Mouse (Mus musculus) embryonic facial prominence, embryonic 10.5 days (tissue): ENCODE data around the gene Gon7. TPM values are rescaled to one million over a fixed set of nuclear protein-coding genes. Genes with fewer than 3 reads are reported as not detected.
A peak's percentile ranks its signal among the peaks of the same experiment; 100 is the strongest.

Experiments
- DNase-seq: peaks from one replicate; pipeline ENCODE4 v3.0.0-alpha.2; 2017; ENCODE audit warnings: low spot score
- H3K27ac ChIP-seq: fragments of 300-500 bp; sonication (generic); replicated peaks from 2 replicates; pipeline ENCODE4 v1.5.1; 2016; ENCODE audit warnings: mild to moderate bottlenecking
- H3K27me3 ChIP-seq: fragments of 300-500 bp; sonication (generic); replicated peaks from 2 replicates; pipeline ENCODE4 v1.6.1; 2016; ENCODE audit warnings: low read depth, mild to moderate bottlenecking; ENCODE audit not compliant: poor library complexity, severe bottlenecking
- H3K36me3 ChIP-seq: fragments of 300-500 bp; sonication (generic); replicated peaks from 2 replicates; pipeline ENCODE4 v1.6.1; 2016; ENCODE audit warnings: mild to moderate bottlenecking, moderate library complexity
- H3K4me1 ChIP-seq: fragments of 300-500 bp; sonication (generic); 2 replicates; pipeline ENCODE4 v1.6.1; 2016
- H3K4me3 ChIP-seq: fragments of 300-500 bp; sonication (generic); 2 replicates; pipeline ENCODE4 v1.5.1; 2016; ENCODE audit warnings: mild to moderate bottlenecking, moderate library complexity
- H3K9me3 ChIP-seq: fragments of 300-500 bp; sonication (generic); 2 replicates; pipeline ENCODE4 v1.6.1; 2016; ENCODE audit warnings: mild to moderate bottlenecking
- WGBS: fragments of 180-500 bp; shearing (Covaris S2); methylation state at CpG from one replicate; pipeline ENCODE4 v1.1.7; 2016; 5-methylcytosine and 5-hydroxymethylcytosine counted together
- polyA plus RNA-seq: library from polyadenylated mRNA; unstranded; fragments of >200 nt; fragmentation: Nextera tagmentation; extraction: Ambion mirVana; gene quantifications from 2 replicates; pipeline ENCODE4 v1.2.1, GENCODE M21; 2016

Gon7 gene
- polyA plus RNA-seq, 1 experiment from 2014 or later: 53.7 TPM

DNA sequence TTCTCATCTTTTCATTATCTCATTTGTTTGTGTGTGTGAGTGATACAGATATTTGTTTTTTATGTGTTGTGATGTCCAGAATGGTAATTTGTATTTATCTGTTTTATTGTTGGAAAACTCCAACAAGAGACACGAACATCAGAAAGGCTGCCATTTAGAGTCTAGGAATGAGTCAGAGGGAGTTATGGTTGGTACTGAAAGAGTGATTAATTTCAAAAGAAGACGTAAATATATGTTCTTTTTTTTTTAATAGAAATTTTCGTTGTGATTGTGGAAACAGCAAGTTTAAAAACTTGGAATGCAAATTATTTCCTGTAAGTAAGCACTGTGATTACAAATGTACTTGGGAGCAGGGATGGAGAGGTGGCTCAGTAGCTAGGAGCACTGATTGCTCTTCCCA, 4.1 kb upstream of the Gon7 start:
- no peak for DNase-seq
- H3K4me1 ChIP-seq: peaks cover 21% of the 10 kb centered on the region

DNA sequence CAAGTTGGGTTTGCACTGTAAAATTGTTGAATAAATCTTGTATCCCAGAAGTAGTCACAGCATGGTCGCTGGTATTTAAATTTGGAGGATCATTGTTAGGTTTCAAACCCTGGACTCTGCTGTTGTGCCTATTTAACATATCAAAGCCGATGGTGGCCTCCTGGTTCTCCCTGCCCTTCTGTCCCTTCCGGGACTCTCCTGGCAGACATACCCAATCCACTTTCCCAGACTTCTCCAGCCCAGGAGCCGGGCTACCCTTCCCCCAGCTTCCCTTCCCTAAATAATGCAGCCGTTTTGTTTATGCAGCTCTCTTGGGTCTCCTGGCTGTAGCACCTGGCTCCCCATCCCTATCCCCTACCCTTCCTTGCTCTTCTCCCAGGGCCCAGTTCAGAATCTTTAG, 1.3 kb upstream of the Gon7 start:
- H3K27me3 ChIP-seq: no peaks in the 10 kb centered on the region
- no peaks in the 10 kb centered on the region for H3K9me3 ChIP-seq
- H3K36me3 ChIP-seq: peaks cover 42% of the 10 kb centered on the region
- peaks cover 27% of the 10 kb centered on the region for H3K4me1 ChIP-seq
- 5% methylated on average over 5 of the region's 5 CpGs for WGBS
- peak overlapping the region; percentile 63; the same call in 1 of the 2 replicates for H3K27ac ChIP-seq
- H3K4me3 ChIP-seq: peak overlapping the region; percentile 81
- no peak for DNase-seq

More for the DNA sequence above, 4.1 kb upstream of the Gon7 start:
- peaks cover 41% of the 10 kb centered on the region for H3K36me3 ChIP-seq
- 91% methylated on average over 3 of the region's 3 CpGs for WGBS
- H3K4me3 ChIP-seq: no peak overlapping the region
- H3K9me3 ChIP-seq: no peaks in the 10 kb centered on the region
- no peaks in the 10 kb centered on the region for H3K27me3 ChIP-seq
- H3K27ac ChIP-seq: no peak overlapping the region

DNA sequence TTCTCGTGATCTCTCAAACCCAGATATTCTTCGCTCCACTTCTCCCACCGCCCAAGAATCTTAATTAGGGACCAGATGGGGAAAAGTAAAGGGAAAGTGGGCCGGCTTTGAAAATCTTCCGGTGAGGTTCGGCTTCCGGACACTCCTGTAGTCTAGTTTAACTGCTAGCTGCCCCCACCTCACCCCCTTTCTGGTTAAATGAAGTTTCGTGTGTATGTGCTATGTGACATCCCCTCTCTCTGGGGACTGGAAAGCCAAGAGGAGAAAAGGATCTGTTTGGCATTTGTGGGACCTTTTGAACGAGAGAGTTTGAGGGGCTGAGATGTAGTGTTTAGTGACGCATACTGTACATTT, 777 bp upstream of the Gon7 start, which contains the start of gene Gm20604:
Gene Gm20604 (minus strand): TSS at position 270 of the 354 bp plus-strand sequence.
- Histone ChIP-seq H3K27ac (peak within 1 kb of the TSS; percentile 93), H3K4me3 (peak within 1 kb of the TSS; percentile 81), H3K4me1 (peaks cover 27% of the 10 kb centered on the region), H3K9me3 (no peaks in the 10 kb centered on the region), H3K36me3 (peaks cover 42% of the 10 kb centered on the region), H3K27me3 (no peaks in the 10 kb centered on the region)
- DNase-seq: no peak
- WGBS: 1% methylated on average over 10 of the region's 10 CpGs

- WGBS: 2% methylated on average over 46 of the region's 46 CpGs
- peak overlapping the region; percentile 81 for H3K4me3 ChIP-seq
- H3K4me1 ChIP-seq: peaks cover 27% of the 10 kb centered on the region
- peak overlapping the region; percentile 93 for H3K27ac ChIP-seq
- H3K9me3 ChIP-seq: no peaks in the 10 kb centered on the region
- no peak for DNase-seq
- H3K27me3 ChIP-seq: no peaks in the 10 kb centered on the region
- H3K36me3 ChIP-seq: peaks cover 42% of the 10 kb centered on the region
Observed at GRCm38 (mm10) chr12:102757055-102757688, 431 bp downstream of the Gon7 start.

DNA sequence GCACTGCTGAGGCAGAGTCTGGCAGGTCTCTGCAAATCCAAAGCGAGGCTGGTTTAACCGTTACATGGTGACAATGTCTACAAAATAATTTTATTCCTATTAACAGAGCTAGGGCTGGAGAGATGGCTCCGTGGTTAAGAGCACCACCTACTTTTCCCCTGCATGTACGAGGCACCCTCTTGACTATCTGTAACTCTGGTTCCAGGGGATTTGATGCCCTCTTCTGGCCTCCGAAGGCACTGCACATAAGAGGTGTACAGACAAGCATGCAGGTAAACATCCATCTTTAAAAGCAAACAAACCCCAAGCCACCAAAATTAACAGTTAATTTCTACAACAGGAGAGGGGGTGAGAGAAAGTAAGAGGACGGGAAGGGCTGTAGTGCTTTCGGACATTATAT, 1.3 kb downstream of the Gon7 start:
- WGBS: 88% methylated on average over 7 of the region's 7 CpGs
- no peaks in the 10 kb centered on the region for H3K27me3 ChIP-seq
- peak; percentile 35 for DNase-seq
- no peaks in the 10 kb centered on the region for H3K9me3 ChIP-seq
- H3K36me3 ChIP-seq: peaks cover 43% of the 10 kb centered on the region
- peaks cover 27% of the 10 kb centered on the region for H3K4me1 ChIP-seq
- H3K4me3 ChIP-seq: peak overlapping the region; percentile 81
- no peak overlapping the region for H3K27ac ChIP-seq

- WGBS: 90% methylated on average over 3 of the region's 3 CpGs
- no peak overlapping the region for H3K4me3 ChIP-seq
- no peaks in the 10 kb centered on the region for H3K27me3 ChIP-seq
- no peak overlapping the region for H3K27ac ChIP-seq
- no peak for DNase-seq
- H3K36me3 ChIP-seq: peaks cover 47% of the 10 kb centered on the region
- H3K9me3 ChIP-seq: no peaks in the 10 kb centered on the region
- H3K4me1 ChIP-seq: peaks cover 13% of the 10 kb centered on the region
Observed at GRCm38 (mm10) chr12:102748256-102748655, 9.3 kb downstream of the Gon7 start.

DNA sequence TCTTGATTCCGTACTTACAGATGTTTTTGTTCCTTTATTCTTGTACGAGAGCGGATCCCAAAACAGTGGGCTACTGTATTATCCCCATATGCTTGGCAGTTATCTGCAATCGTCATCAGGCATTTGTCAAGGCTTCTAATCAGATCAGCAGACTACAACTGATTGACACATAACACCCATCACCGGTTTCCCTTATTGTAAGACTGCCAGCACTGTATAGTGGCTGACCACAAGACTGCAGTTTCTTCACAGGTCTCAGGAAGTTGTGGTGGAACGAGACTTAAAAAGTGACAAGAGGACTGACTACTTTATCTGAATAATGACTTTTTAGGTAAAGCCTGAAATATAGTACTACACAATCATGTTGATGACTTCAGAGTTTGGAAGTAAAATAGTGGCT, 12.8 kb downstream of the Gon7 start:
- Histone ChIP-seq H3K4me1 (peaks cover 25% of the 10 kb centered on the region), H3K9me3 (no peaks in the 10 kb centered on the region), H3K36me3 (peaks cover 48% of the 10 kb centered on the region), H3K4me3 (peak overlapping the region; percentile 94), H3K27me3 (no peaks in the 10 kb centered on the region), H3K27ac (no peak overlapping the region)
- DNase-seq: no peak
- 69% methylated on average over 6 of the region's 6 CpGs for WGBS

DNA sequence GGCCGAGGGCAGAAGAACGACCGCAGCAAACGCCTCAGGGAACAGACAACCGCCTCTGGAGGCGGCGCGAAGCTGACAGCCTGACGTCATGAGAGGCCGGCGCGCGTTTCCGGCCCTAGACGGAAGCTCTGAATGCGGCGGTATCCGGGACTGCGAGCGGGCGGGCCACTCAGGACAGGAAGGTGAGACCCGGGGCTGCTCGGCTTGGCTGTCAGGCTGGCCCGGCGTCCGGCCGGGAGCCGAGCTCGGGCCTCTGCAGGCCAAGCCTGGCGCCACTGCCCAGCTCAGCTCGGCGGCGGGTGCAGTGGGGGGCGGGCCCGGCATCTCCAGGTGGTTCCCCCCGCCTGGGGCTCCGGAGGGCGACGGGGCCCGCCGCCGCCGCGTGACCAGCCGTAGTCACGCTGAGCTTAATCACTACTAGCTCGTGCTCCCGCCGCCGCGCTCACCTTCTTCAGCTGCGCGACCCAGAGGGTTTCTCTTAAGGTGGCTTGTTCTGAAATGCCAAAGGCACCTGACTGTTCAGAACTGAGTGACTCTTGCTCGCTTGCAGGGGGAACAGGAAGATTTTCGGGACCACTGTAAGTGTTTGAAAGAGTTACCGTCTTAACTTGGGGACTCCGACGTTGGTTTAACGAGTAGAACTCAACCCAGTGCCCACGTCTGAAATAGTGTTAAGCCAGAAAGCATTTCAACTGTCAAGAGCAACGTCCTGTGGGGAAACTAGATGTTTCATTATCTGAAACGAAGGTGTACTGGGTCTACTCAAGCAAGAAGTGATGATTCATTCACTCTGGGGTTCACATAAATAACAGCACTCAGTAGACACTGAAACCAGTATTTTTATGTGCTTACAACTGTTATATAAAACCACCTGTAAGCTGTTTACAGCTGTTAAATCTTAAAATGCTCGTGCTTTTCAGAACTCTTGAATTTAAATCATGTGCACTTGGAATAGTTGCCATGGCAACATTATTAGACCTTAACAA, 13.7 kb downstream of the Gon7 start, which contains the start of the genes Moap1 and Tmem251:
Gene Moap1 (minus strand): TSS at position 73 of the 986 bp plus-strand sequence.
Gene Tmem251 (plus strand): TSS at position 174 of the 986 bp plus-strand sequence.
- H3K4me1 ChIP-seq: peaks cover 25% of the 10 kb centered on the region
- peaks cover 40% of the 10 kb centered on the region for H3K36me3 ChIP-seq
- H3K27me3 ChIP-seq: no peaks in the 10 kb centered on the region
- H3K9me3 ChIP-seq: no peaks in the 10 kb centered on the region
- DNase-seq: peak; percentile 93
- peak within 1 kb of the TSS; percentile 93 for H3K27ac ChIP-seq
- under 1% methylated on average over 63 of the region's 63 CpGs for WGBS
- H3K4me3 ChIP-seq: peak within 1 kb of the TSS; percentile 94

- Histone ChIP-seq H3K36me3 (peaks cover 33% of the 10 kb centered on the region), H3K27me3 (no peaks in the 10 kb centered on the region), H3K4me3 (peak overlapping the region; percentile 94), H3K4me1 (peaks cover 25% of the 10 kb centered on the region), H3K27ac (peak overlapping the region; percentile 93), H3K9me3 (no peaks in the 10 kb centered on the region)
- under 1% methylated on average over 33 of the region's 33 CpGs for WGBS
- no peak for DNase-seq
Observed at GRCm38 (mm10) chr12:102743036-102743588, 14.5 kb downstream of the Gon7 start.

GRCm38 (mm10) chr12:102742056-102742455, 15.5 kb downstream of the Gon7 start:
- Histone ChIP-seq H3K27ac (no peak overlapping the region), H3K9me3 (no peaks in the 10 kb centered on the region), H3K4me1 (peaks cover 25% of the 10 kb centered on the region), H3K36me3 (peaks cover 24% of the 10 kb centered on the region), H3K27me3 (no peaks in the 10 kb centered on the region), H3K4me3 (no peak overlapping the region)
- 88% methylated on average over 7 of the region's 7 CpGs for WGBS
- no peak for DNase-seq

DNA sequence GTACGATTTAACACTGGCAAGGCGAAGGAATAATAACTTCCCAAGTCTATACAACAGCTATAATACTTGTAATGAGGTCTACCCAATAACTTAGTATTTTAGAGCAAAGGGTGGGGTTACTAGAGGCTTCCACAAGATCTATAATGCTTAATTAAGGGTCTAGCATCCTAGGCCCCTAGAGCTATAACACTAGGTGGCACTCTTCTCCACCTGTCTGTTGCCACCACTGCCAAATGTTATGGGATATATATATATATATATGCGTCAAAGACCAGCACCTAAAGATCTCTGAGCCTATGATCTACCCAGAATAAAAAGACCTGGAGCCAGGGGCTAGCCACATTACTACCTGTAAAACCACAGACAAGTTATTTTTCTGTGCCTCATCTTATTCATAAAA, 17.3 kb downstream of the Gon7 start:
- DNase-seq: no peak

GRCm38 (mm10) chr12:102739096-102739495, 18.5 kb downstream of the Gon7 start:
- H3K27me3 ChIP-seq: no peaks in the 10 kb centered on the region
- WGBS: 82% methylated on average over 5 of the region's 5 CpGs
- DNase-seq: no peak
- H3K4me1 ChIP-seq: peaks cover 16% of the 10 kb centered on the region
- peaks cover 13% of the 10 kb centered on the region for H3K36me3 ChIP-seq
- H3K9me3 ChIP-seq: no peaks in the 10 kb centered on the region
- no peak overlapping the region for H3K4me3 ChIP-seq
- H3K27ac ChIP-seq: no peak overlapping the region

More for the DNA sequence above, 17.3 kb downstream of the Gon7 start:
- H3K9me3 ChIP-seq: no peaks in the 10 kb centered on the region
- no peak overlapping the region for H3K4me3 ChIP-seq
- H3K36me3 ChIP-seq: peaks cover 13% of the 10 kb centered on the region
- no peaks in the 10 kb centered on the region for H3K27me3 ChIP-seq
- WGBS: 73% methylated on average over 3 of the region's 3 CpGs
- H3K27ac ChIP-seq: no peak overlapping the region
- peaks cover 25% of the 10 kb centered on the region for H3K4me1 ChIP-seq
